ENCODE assay signal across 7 mouse cellular contexts in the genomic region with DNA sequence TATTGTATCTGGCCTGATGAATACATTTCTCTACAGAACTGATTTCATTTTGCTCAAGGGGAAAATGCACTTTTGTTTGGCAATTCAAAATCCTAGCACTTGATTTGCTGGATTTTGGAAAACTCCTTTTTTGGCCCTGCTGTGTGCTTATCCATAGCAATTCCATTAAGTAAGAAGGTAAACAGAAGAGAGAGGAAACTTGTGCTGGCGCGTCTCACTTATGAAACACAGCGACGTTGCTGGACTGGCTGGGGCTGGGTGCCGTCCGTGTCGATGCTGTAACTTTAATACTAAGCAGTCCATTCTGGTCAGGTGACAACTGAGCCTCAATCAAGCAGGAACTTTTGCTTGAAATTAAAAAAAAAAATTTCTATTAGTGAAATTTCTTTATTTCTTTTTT. TPM values are rescaled to one million over a fixed set of nuclear protein-coding genes. Genes with fewer than 3 reads are reported as not detected.
A peak's percentile ranks its signal among the peaks of the same experiment; 100 is the strongest.
DNase-seq lines count a peak whose midpoint lies in the region; ATAC-seq and TF ChIP-seq lines count a peak whose summit lies in the region.

No protein-coding gene starts in this region.

- H3K9me3 ChIP-seq in liver, embryonic 15.5 days (replicated peaks) = no peaks in the 10 kb centered on the region
- no peaks in the 10 kb centered on the region for H3K9me3 ChIP-seq in liver, embryonic 12.5 days (replicated peaks)
- no peaks in the 10 kb centered on the region for H3K9me3 ChIP-seq in embryonic facial prominence, embryonic 15.5 days (replicated peaks)

- no peak overlapping the region for H3K9ac ChIP-seq in liver, embryonic 15.5 days
- no peak overlapping the region for H3K9ac ChIP-seq in liver, embryonic 12.5 days
- no peak overlapping the region for H3K9ac ChIP-seq in embryonic facial prominence, embryonic 15.5 days

- H3K36me3 ChIP-seq in liver, embryonic 15.5 days (replicated peaks) = peaks cover 43% of the 10 kb centered on the region
- H3K36me3 ChIP-seq in liver, embryonic 12.5 days = peaks cover 43% of the 10 kb centered on the region
- H3K36me3 ChIP-seq in embryonic facial prominence, embryonic 15.5 days = peaks cover 36% of the 10 kb centered on the region
- peaks cover 46% of the 10 kb centered on the region for H3K36me3 ChIP-seq in small intestine, adult 2 months (ENCODE audit: control insufficient read depth, insufficient read depth, low read length)

- H3K4me3 ChIP-seq in liver, embryonic 15.5 days (replicated peaks) = no peak overlapping the region
- no peak overlapping the region for H3K4me3 ChIP-seq in liver, embryonic 12.5 days
- no peak overlapping the region for H3K4me3 ChIP-seq in embryonic facial prominence, embryonic 15.5 days (replicated peaks)
- no peak overlapping the region for H3K4me3 ChIP-seq in small intestine, adult 2 months (ENCODE audit: low read depth, low read length)

- TF ChIP-seq POLR2A in small intestine, adult 2 months (IDR thresholded peaks at IDR 0.05; ENCODE audit: low read depth, low read length) = no peak

- H3K27ac ChIP-seq in liver, embryonic 15.5 days (replicated peaks) = 0 out of 2 replicates have a peak overlapping the region, but pooled peaks have one; percentile 38
- no peak overlapping the region for H3K27ac ChIP-seq in liver, embryonic 12.5 days
- peak overlapping the region; percentile 71 for H3K27ac ChIP-seq in embryonic facial prominence, embryonic 15.5 days (replicated peaks)
- 0 out of 2 replicates have a peak overlapping the region, but pooled peaks have one; percentile 47 for H3K27ac ChIP-seq in small intestine, adult 2 months (ENCODE audit: insufficient read depth, low read depth, low read length)

- no peak for TF ChIP-seq CTCF in small intestine, adult 2 months (IDR thresholded peaks at IDR 0.05; ENCODE audit: extremely low read depth, insufficient read length, insufficient replicate concordance, low read depth, low read length)

- DNase-seq in induced T-regulatory cell, adult 2 months (ENCODE audit: low read depth) = peak; percentile 39
- no peak for DNase-seq in thymus, postnatal 4 days
- DNase-seq in urinary bladder, postnatal 25 days (ENCODE audit: low spot score) = no peak

- 28% methylated on average over 7 of the region's 7 CpGs for WGBS in liver, embryonic 15.5 days (ENCODE audit: insufficient replicate concordance)
- WGBS in liver, embryonic 12.5 days (ENCODE audit: insufficient replicate concordance) = 24% methylated on average over 7 of the region's 7 CpGs
- WGBS in embryonic facial prominence, embryonic 15.5 days = 8% methylated on average over 7 of the region's 7 CpGs
- 61% methylated on average over 7 of the region's 7 CpGs for WGBS in small intestine, adult 2 months

- no peak for ATAC-seq in liver, embryonic 15.5 days (ENCODE audit: insufficient read depth)
- ATAC-seq in liver, embryonic 12.5 days = no peak
- no peak for ATAC-seq in embryonic facial prominence, embryonic 15.5 days (ENCODE audit: insufficient number of reproducible peaks, low FRiP score, low TSS enrichment, low read depth)

- H3K4me1 ChIP-seq in liver, embryonic 15.5 days (replicated peaks) = peaks cover 22% of the 10 kb centered on the region
- H3K4me1 ChIP-seq in liver, embryonic 12.5 days = peaks cover 18% of the 10 kb centered on the region
- peaks cover 34% of the 10 kb centered on the region for H3K4me1 ChIP-seq in embryonic facial prominence, embryonic 15.5 days
- H3K4me1 ChIP-seq in small intestine, adult 2 months (ENCODE audit: control insufficient read depth, insufficient read depth, insufficient read length, low read length) = peaks cover 8% of the 10 kb centered on the region

- H3K27me3 ChIP-seq in liver, embryonic 15.5 days = no peaks in the 10 kb centered on the region
- H3K27me3 ChIP-seq in liver, embryonic 12.5 days (replicated peaks) = no peaks in the 10 kb centered on the region
- no peaks in the 10 kb centered on the region for H3K27me3 ChIP-seq in embryonic facial prominence, embryonic 15.5 days
- H3K27me3 ChIP-seq in small intestine, adult 2 months (ENCODE audit: control insufficient read depth, insufficient read depth, low read length) = no peaks in the 10 kb centered on the region

- no peak overlapping the region for H3K4me2 ChIP-seq in liver, embryonic 15.5 days
- H3K4me2 ChIP-seq in liver, embryonic 12.5 days = no peak overlapping the region
- 0 out of 2 replicates have a peak overlapping the region, but pooled peaks have one; percentile 15 for H3K4me2 ChIP-seq in embryonic facial prominence, embryonic 15.5 days (replicated peaks)

RNA-seq across cellular contexts. Expression of gene Klf6, which starts 8.6 kb away (rescaled TPM):
- 20.6 and 21.3 TPM in 2 replicates for polyA plus RNA-seq in liver, embryonic 15.5 days (2015; fragmentation: Nextera tagmentation; extraction: Ambion mirVana)
- polyA plus RNA-seq in liver, embryonic 12.5 days (2016; fragmentation: Nextera tagmentation; extraction: Ambion mirVana) = 24.7 and 26.3 TPM in 2 replicates
- polyA plus RNA-seq in embryonic facial prominence, embryonic 15.5 days (2015; fragmentation: Nextera tagmentation; extraction: Ambion mirVana) = 90.1 and 97.1 TPM in 2 replicates
- 13.2 and 44.5 TPM in 2 replicates for polyA plus RNA-seq in small intestine, adult 2 months (2012; rRNA removed)
